Mouse (Mus musculus) E14TG2a.4 (cell line): Measurements from ENCODE around the gene Oit1.
A peak's percentile ranks its signal among the peaks of the same experiment; 100 is the strongest.

Experiments used
- H3K27me3 ChIP-seq: 2 replicates; pipeline ENCODE4 v1.6.1; 2014; ENCODE audit warnings: low read length, control low read depth; ENCODE audit not compliant: insufficient read depth
- H3K36me3 ChIP-seq: 2 replicates; pipeline ENCODE4 v1.6.1; 2014; ENCODE audit warnings: low read length, control low read depth; ENCODE audit not compliant: insufficient read depth
- H3K4me1 ChIP-seq: replicated peaks from 2 replicates; pipeline ENCODE4 v1.6.1; 2014; ENCODE audit warnings: low read depth, low read length, control low read depth
- H3K4me3 ChIP-seq: replicated peaks from 2 replicates; pipeline ENCODE4 v1.5.1; 2014; ENCODE audit warnings: mild to moderate bottlenecking, low read length
- H3K9me3 ChIP-seq: 2 replicates; pipeline ENCODE4 v1.6.1; 2014; ENCODE audit warnings: low read length, control low read depth
- CTCF ChIP-seq: conservative IDR thresholded peaks from 2 replicates; pipeline ENCODE4 v1.5.1; 2014; ENCODE audit warnings: low read length
- NANOG ChIP-seq: IDR thresholded peaks from 2 replicates; pipeline ENCODE4 v1.6.1; 2014; ENCODE audit warnings: borderline replicate concordance, low read length, mixed read lengths
- POU5F1 ChIP-seq: IDR thresholded peaks from 2 replicates; pipeline ENCODE4 v1.6.1; 2014; ENCODE audit warnings: low read length, borderline replicate concordance

Oit1 gene

DNA sequence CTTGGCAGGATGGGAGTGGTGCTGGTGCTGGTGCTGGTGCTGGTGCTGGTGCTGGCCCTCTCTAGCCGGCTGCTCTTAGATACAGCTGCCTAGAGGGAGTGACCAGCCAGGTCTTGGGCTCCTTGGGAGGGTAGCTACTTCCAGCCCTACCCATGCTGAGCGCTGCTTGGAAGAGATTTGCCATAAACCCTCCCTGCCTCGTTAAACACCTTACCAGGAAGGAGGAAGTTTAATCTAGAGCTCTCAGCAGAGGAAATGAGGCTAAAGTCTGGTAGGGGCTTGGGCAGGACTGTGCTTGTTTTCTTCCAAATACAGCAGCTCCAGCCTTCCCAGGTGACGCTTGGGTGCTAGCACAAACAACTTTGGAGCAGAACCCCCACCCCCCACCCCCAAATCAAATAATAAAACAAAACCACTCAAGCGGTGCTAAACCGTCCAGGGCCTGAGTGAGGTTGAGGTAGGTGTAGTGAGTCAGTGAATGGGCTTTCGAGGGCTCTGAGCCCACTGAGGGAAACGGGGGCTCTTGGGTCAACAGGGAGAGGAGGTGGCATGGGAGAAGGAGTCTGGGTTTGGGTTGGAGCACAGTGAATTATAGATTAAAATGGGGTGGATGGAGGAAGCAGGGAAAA is at the start of gene Oit1:
Gene Oit1 (minus strand): TSS at position 70 of the 629 bp plus-strand sequence.
- H3K4me3 ChIP-seq: no peak within 1 kb of the TSS
- no peaks in the 10 kb centered on the region for H3K36me3 ChIP-seq
- peaks cover 17% of the 10 kb centered on the region for H3K9me3 ChIP-seq
- H3K4me1 ChIP-seq: peaks cover 22% of the 10 kb centered on the region
- TF ChIP-seq NANOG (no peak), CTCF (no peak), POU5F1 (no peak)
- H3K27me3 ChIP-seq: no peaks in the 10 kb centered on the region

DNA sequence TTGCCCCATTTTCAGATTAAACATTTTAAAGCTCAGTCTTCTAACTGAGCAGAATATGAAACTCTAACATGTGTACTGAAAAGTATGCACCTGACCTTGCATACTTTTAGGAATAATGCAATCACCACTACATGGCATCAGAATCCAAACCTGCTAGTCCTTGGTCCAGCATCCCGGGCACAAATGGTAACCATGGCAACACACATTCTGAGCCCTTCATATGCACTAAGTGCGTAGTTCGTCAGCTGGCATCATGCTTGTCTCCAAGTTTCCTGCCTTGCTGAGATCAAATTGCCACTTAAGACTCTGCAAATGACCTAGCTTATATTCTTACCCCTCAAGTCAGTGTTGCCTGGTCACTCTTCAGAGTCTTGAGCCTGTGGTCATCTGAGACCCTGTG is 44.3 kb upstream of the Oit1 start:
- Histone ChIP-seq H3K4me1 (no peaks in the 10 kb centered on the region), H3K36me3 (no peaks in the 10 kb centered on the region), H3K27me3 (no peaks in the 10 kb centered on the region), H3K4me3 (no peak overlapping the region), H3K9me3 (no peaks in the 10 kb centered on the region)
- TF ChIP-seq NANOG: no peak
- no peak for TF ChIP-seq POU5F1
- no peak for TF ChIP-seq CTCF

DNA sequence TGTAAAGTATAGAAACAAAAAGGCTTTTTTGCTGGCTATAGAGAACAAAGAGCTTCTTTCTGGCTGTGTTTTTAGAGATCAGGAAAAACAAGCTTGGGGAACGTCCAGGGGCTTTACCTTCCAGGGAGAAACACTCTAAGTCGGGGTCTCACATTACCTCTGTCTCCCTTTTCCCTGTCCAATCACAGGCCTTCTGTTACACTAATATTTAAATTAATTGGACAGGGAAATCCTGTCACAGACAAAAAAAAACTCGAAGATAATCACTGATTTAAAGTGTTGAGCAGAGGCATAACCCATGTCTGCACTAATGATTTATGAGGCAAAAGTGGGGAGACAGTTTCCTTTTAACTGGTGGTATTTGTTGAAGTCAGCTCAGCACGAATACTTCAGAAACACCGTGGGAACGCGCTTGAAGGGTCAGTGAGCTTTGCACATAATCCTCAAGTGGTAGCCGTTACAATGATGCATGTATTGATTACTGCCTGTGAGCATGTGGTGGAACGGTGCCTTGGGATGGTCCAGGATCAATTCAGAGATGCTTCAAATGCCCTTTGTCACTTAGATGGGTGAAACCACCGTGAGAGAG is 42.7 kb upstream of the Oit1 start:
- Histone ChIP-seq H3K4me3 (no peak overlapping the region), H3K27me3 (no peaks in the 10 kb centered on the region)

DNA sequence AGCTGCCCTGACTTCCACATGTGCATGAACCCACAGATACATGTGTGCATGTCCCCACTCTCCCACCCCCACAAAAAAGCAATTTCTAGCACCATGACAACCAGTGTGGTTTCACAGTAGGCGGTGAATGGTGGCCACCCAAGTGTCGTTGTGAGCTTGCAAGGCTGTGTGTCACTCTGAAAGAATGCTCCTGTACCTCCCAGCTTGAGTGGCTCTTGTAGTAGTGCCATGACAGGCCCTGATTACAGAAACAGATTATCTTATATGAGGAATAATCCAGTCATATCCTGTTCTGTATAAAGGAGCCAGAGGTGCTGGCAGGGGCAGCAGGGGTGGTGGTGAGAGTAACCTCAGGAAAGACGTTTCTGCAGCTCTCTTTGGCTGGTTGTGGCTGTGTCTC is 40.1 kb upstream of the Oit1 start:
- H3K4me3 ChIP-seq: no peak overlapping the region
- no peaks in the 10 kb centered on the region for H3K9me3 ChIP-seq
- TF ChIP-seq POU5F1 (no peak), NANOG (no peak), CTCF (no peak)
- no peaks in the 10 kb centered on the region for H3K27me3 ChIP-seq
- no peaks in the 10 kb centered on the region for H3K36me3 ChIP-seq
- no peaks in the 10 kb centered on the region; the same call in 1 of the 2 replicates for H3K4me1 ChIP-seq

More for the DNA sequence above, 42.7 kb upstream of the Oit1 start:
- Histone ChIP-seq H3K9me3 (no peaks in the 10 kb centered on the region), H3K4me1 (no peaks in the 10 kb centered on the region), H3K36me3 (no peaks in the 10 kb centered on the region)
- TF ChIP-seq CTCF: no peak
- TF ChIP-seq NANOG: no peak
- TF ChIP-seq POU5F1: no peak

DNA sequence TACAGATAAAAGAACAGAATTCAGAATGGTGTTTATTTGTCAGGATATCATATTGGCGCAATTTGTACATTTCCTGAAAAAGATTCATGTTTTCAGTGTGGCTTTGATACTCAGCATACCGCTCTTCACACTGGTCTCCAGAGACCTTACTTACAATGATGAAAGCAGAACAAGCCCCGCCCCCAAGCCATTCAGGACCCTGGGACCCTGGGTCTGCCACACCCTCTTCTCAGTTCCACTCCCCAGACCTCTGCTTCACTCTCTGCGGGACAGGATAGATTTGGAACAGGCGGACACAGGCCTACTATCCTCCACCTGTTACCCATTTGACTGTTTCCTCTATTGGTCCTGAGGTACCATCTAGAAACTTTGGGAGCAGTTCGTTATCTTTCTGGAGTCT is 27.4 kb upstream of the Oit1 start:
- Histone ChIP-seq H3K4me3 (no peak overlapping the region), H3K27me3 (no peaks in the 10 kb centered on the region), H3K36me3 (no peaks in the 10 kb centered on the region), H3K4me1 (peaks cover 67% of the 10 kb centered on the region), H3K9me3 (no peaks in the 10 kb centered on the region)
- TF ChIP-seq POU5F1 (no peak), NANOG (no peak), CTCF (no peak)

DNA sequence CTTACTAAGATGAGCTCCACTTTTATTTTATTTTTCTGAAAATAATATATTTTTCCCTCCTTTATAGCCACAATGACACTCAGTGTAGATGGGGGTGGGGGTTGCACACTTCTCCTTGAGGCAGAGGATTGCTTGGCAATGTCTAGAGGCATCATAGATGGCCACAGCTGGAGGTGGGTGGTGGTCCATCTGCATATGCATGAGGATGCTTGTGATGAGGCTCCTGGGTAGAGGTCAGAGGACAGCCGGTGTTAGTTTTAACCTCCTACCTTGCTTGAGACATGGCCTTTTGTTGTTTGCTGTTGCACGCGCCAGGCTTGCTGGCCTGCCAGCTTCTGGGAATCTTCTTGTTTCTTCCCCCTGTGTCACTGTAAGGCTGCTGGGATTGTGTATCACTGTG is 24.8 kb upstream of the Oit1 start:
- TF ChIP-seq CTCF: no peak
- peak; percentile 79 for TF ChIP-seq NANOG
- peak; percentile 99 for TF ChIP-seq POU5F1

DNA sequence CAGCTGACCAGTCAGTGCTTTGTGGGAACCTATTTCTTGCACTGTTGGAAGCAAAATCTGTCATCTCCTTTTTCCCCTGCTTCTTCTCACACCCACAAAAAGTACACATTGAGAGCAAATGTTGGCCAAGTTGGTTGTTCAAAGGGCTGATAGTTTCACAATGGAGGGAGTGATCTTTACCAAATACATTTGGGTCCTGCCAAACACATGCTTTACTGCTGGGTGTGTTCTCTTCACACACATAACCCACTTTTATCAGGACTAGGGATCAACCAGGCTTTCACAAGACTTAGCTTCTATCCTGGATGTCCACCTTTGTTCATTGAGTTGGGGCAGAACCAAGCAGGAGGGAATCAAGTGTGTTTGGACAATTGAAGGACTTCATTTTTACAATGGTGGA is 20.0 kb upstream of the Oit1 start:
- H3K4me1 ChIP-seq: peaks cover 30% of the 10 kb centered on the region
- no peaks in the 10 kb centered on the region for H3K9me3 ChIP-seq
- TF ChIP-seq POU5F1 (no peak), NANOG (no peak), CTCF (no peak)
- no peak overlapping the region for H3K4me3 ChIP-seq
- 0 out of 2 replicates have a peak, but pooled peaks cover 4% of the 10 kb centered on the region for H3K27me3 ChIP-seq
- no peaks in the 10 kb centered on the region for H3K36me3 ChIP-seq

More for the DNA sequence above, 24.8 kb upstream of the Oit1 start:
- Histone ChIP-seq H3K27me3 (no peaks in the 10 kb centered on the region), H3K4me3 (no peak overlapping the region), H3K9me3 (no peaks in the 10 kb centered on the region), H3K36me3 (no peaks in the 10 kb centered on the region), H3K4me1 (peaks cover 67% of the 10 kb centered on the region)

DNA sequence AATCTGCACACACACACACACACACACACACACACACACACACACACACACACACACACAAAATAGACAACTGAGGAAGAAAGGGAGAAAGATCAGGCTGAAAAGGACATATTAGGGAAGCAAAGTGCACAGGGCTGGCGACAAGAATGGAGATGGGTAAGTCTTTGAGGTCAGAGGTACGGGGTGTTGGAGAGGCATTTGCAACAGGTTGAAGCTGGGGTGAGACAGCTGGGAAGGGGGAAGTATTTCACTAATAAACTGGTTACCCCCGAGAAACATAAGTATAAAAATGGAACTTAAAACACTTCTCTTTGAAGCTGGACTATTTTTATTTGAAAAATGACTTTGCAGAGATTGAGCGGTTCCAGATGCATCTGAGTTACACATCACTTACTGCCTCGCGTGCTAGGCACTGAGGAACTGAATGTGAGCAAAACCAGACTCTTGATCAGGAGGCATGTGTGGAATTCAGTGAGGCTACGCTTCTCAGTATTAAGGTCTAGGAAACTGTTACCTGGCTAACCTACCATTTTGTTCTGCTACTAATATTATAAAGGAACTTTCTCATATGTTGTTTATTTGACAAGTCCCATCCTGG is 17.2 kb upstream of the Oit1 start:
- TF ChIP-seq POU5F1: no peak
- TF ChIP-seq NANOG: no peak
- no peak for TF ChIP-seq CTCF
- H3K36me3 ChIP-seq: no peaks in the 10 kb centered on the region
- no peaks in the 10 kb centered on the region for H3K9me3 ChIP-seq
- no peak overlapping the region for H3K4me3 ChIP-seq
- H3K4me1 ChIP-seq: peaks cover 5% of the 10 kb centered on the region
- 0 out of 2 replicates have a peak, but pooled peaks cover 4% of the 10 kb centered on the region for H3K27me3 ChIP-seq
